Mouse (Mus musculus) limb, embryonic 13.5 days (tissue): Measurements from ENCODE around the gene March2. TPM values are rescaled to one million over a fixed set of nuclear protein-coding genes. Genes with fewer than 3 reads are reported as not detected.

Experiments used
- ATAC-seq: fragments of 200-750 bp; cut with Nextera tagmentation; 2 replicates; pipeline ENCODE4 v1.8.0; 2017; ENCODE audit warnings: low read depth, moderate number of reproducible peaks, moderate TSS enrichment; ENCODE audit not compliant: low FRiP score
- H3K27ac ChIP-seq: fragments of 300-500 bp; sonication (generic); 2 replicates; pipeline ENCODE4 v1.5.1; 2015; ENCODE audit warnings: inconsistent platforms, mild to moderate bottlenecking, moderate library complexity
- H3K27me3 ChIP-seq: fragments of 300-500 bp; sonication (generic); 2 replicates; pipeline ENCODE4 v1.6.1; 2015; ENCODE audit warnings: mild to moderate bottlenecking, inconsistent platforms
- H3K36me3 ChIP-seq: fragments of 300-500 bp; sonication (generic); 2 replicates; pipeline ENCODE4 v1.6.1; 2015; ENCODE audit warnings: inconsistent platforms, mild to moderate bottlenecking, moderate library complexity
- H3K4me1 ChIP-seq: fragments of 300-500 bp; sonication (generic); 2 replicates; pipeline ENCODE4 v1.6.1; 2015; ENCODE audit warnings: inconsistent platforms
- H3K4me2 ChIP-seq: fragments of 300-500 bp; sonication (generic); replicated peaks from 2 replicates; pipeline ENCODE4 v1.6.1; 2015; ENCODE audit warnings: inconsistent platforms, mild to moderate bottlenecking, moderate library complexity
- H3K4me3 ChIP-seq: fragments of 300-500 bp; sonication (generic); 2 replicates; pipeline ENCODE4 v1.5.1; 2015; ENCODE audit warnings: moderate library complexity, mild to moderate bottlenecking, inconsistent platforms
- H3K9ac ChIP-seq: fragments of 300-500 bp; sonication (generic); 2 replicates; pipeline ENCODE4 v1.6.1; 2015; ENCODE audit warnings: mild to moderate bottlenecking, inconsistent platforms
- H3K9me3 ChIP-seq: fragments of 300-500 bp; sonication (generic); 2 replicates; pipeline ENCODE4 v1.6.1; 2016; ENCODE audit warnings: inconsistent platforms
- WGBS: fragments of 180-500 bp; shearing (Covaris S2); methylation state at CpG from one replicate; pipeline ENCODE4 v1.1.7; 2015; 5-methylcytosine and 5-hydroxymethylcytosine counted together
- polyA plus RNA-seq: library from polyadenylated mRNA; unstranded; fragments of >200 nt; fragmentation: Nextera tagmentation; extraction: Ambion mirVana; gene quantifications from 2 replicates; pipeline ENCODE4 v1.2.1, GENCODE M21; 2015

Gene March2
- polyA plus RNA-seq, 1 experiment from 2014 or later = 49.3 TPM

DNA sequence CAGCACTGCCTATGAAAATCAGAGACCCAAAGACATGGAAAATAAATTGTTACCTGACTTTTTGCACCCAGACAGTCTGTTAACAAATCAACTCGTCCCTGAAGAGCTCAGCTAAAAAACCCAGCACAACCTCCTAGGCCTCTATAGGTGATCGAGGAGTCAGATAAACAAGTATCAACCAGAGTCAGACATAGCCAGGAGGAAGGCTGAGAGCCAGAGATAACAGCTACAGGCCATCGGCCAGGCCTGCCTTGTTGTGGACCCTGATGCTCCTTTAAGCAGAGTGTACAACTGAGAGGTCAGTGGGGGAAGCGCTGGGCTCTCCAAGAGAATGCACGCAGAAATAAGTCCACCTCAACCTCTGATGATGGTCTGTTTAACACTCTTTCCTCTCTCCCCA is 5.2 kb downstream of the March2 start:
- Histone ChIP-seq H3K27ac (no peak overlapping the region), H3K9me3 (no peaks in the 10 kb centered on the region), H3K36me3 (peaks cover 14% of the 10 kb centered on the region), H3K27me3 (no peaks in the 10 kb centered on the region), H3K4me2 (no peak overlapping the region), H3K4me1 (0 out of 2 replicates have a peak, but pooled peaks cover 4% of the 10 kb centered on the region), H3K9ac (no peak overlapping the region), H3K4me3 (no peak overlapping the region)
- 79% methylated on average over 5 of the region's 5 CpGs for WGBS
- no peak for ATAC-seq

- H3K27ac ChIP-seq = no peak overlapping the region
- no peak overlapping the region for H3K4me2 ChIP-seq
- ATAC-seq = no peak
- H3K27me3 ChIP-seq = no peaks in the 10 kb centered on the region
- no peaks in the 10 kb centered on the region for H3K4me1 ChIP-seq
- no peaks in the 10 kb centered on the region for H3K9me3 ChIP-seq
- no peak overlapping the region for H3K4me3 ChIP-seq
- WGBS = 59% methylated on average over 3 of the region's 3 CpGs
- H3K36me3 ChIP-seq = peaks cover 34% of the 10 kb centered on the region
- no peak overlapping the region for H3K9ac ChIP-seq
Measured at GRCm38 (mm10) chr17:33709834-33710233, 8.6 kb downstream of the March2 start.

DNA sequence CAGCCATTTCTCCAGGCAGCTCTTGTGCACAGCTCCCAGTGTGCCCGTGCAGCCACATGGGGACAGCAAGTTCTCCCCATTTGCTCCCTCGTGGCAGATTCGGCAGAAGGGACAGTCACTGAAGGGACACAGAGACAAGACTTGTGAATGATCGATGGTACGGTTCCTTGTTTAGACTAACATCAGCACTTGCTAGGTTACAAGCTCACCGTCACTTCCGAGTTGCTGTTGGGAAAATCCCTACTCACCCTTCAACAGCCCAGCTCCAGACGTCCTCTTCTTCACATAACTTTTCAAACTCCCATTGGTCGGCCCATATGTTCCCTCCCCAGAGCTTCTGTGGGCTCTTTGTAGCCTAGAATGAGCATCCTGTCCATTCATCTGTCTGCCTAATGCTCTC is 15.4 kb downstream of the March2 start:
- no peak overlapping the region for H3K27ac ChIP-seq
- H3K27me3 ChIP-seq = no peaks in the 10 kb centered on the region
- H3K4me3 ChIP-seq = no peak overlapping the region
- H3K9ac ChIP-seq = no peak overlapping the region
- H3K36me3 ChIP-seq = peaks cover 48% of the 10 kb centered on the region
- H3K4me2 ChIP-seq = no peak overlapping the region
- H3K4me1 ChIP-seq = no peaks in the 10 kb centered on the region
- 86% methylated on average over 9 of the region's 9 CpGs for WGBS
- ATAC-seq = no peak
- no peaks in the 10 kb centered on the region for H3K9me3 ChIP-seq

GRCm38 (mm10) chr17:33702178-33702577 is 16.3 kb downstream of the March2 start:
- Histone ChIP-seq H3K4me1 (no peaks in the 10 kb centered on the region), H3K27me3 (no peaks in the 10 kb centered on the region), H3K9me3 (no peaks in the 10 kb centered on the region), H3K27ac (no peak overlapping the region), H3K4me3 (no peak overlapping the region), H3K36me3 (peaks cover 50% of the 10 kb centered on the region), H3K4me2 (no peak overlapping the region), H3K9ac (no peak overlapping the region)
- WGBS = 84% methylated on average over 1 of the region's 1 CpGs
- no peak for ATAC-seq

GRCm38 (mm10) chr17:33695471-33695870 is 23.0 kb downstream of the March2 start:
- peaks cover 61% of the 10 kb centered on the region for H3K36me3 ChIP-seq
- no peak overlapping the region for H3K27ac ChIP-seq

DNA sequence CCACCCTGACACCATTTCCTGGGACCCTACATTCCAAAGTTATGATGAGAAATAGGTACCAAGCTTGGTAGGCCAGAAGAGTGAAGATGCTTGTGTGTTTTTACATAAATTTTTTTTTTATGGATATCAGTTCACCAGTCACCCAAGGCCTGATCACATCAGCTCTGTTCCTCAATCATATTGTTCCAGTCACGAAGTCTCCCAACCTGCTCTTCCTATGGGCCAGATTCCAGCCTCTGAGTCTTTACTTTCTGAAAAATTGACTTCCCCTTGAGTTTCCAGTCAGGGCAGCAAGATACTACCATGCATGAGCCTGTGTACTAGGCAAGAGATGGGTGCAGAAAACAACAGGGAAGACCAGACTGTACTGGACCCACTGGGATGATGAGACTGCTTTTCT is 31.7 kb downstream of the March2 start, which contains the start of gene Hnrnpm:
TSS of gene Hnrnpm (minus strand) at position 101 of the 400 bp plus-strand sequence.
- no peaks in the 10 kb centered on the region for H3K27me3 ChIP-seq
- H3K4me1 ChIP-seq = peaks cover 30% of the 10 kb centered on the region
- no peak for ATAC-seq
- 84% methylated on average over 1 of the region's 1 CpGs for WGBS
- H3K9ac ChIP-seq = peak within 1 kb of the TSS; percentile 99; the same call in 1 of the 2 replicates
- H3K4me3 ChIP-seq = peak within 1 kb of the TSS; percentile 92
- H3K9me3 ChIP-seq = no peaks in the 10 kb centered on the region
- peak within 1 kb of the TSS; percentile 44; the same call in 1 of the 2 replicates for H3K27ac ChIP-seq
- H3K36me3 ChIP-seq = peaks cover 19% of the 10 kb centered on the region
- H3K4me2 ChIP-seq = peak within 1 kb of the TSS; percentile 98

More at GRCm38 (mm10) chr17:33695471-33695870, 23.0 kb downstream of the March2 start:
- ATAC-seq = no peak
- H3K4me3 ChIP-seq = no peak overlapping the region
- H3K9ac ChIP-seq = no peak overlapping the region
- no peaks in the 10 kb centered on the region for H3K9me3 ChIP-seq
- WGBS = 74% methylated on average over 1 of the region's 1 CpGs
- H3K4me2 ChIP-seq = no peak overlapping the region
- no peaks in the 10 kb centered on the region for H3K4me1 ChIP-seq
- H3K27me3 ChIP-seq = no peaks in the 10 kb centered on the region

DNA sequence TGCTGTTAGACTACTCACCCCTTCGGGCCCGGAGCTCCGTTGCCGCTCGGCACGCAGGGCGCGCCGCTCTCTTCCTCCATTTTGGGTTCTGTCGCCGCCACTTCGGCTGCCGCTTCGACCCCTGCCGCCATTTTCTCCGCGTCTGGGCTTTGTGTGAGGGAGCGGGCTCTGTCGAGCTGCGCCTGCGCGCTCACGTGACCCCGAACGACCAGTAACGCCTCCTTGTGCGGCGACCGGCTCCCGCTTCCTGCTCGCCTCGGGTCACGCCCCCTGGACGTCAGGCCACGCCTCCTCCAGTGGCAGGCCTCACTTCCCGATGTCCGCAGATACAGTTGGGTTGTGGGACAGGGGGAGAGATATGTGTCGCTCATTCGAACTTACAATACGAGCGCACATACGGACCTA is 33.2 kb downstream of the March2 start:
- peak overlapping the region; percentile 92 for H3K4me3 ChIP-seq
- peak overlapping the region; percentile 99 for H3K9ac ChIP-seq
- peaks cover 42% of the 10 kb centered on the region for H3K4me1 ChIP-seq
- H3K4me2 ChIP-seq = peak overlapping the region; percentile 98
- no peaks in the 10 kb centered on the region for H3K27me3 ChIP-seq
- H3K36me3 ChIP-seq = peaks cover 11% of the 10 kb centered on the region; the same call in 1 of the 2 replicates
- WGBS = under 1% methylated on average over 42 of the region's 42 CpGs
- H3K27ac ChIP-seq = peak overlapping the region; percentile 95
- ATAC-seq = peak; percentile 97
- H3K9me3 ChIP-seq = no peaks in the 10 kb centered on the region

- no peaks in the 10 kb centered on the region for H3K9me3 ChIP-seq
- H3K9ac ChIP-seq = peak overlapping the region; percentile 99
- H3K4me1 ChIP-seq = peaks cover 44% of the 10 kb centered on the region
- H3K36me3 ChIP-seq = peaks cover 11% of the 10 kb centered on the region; the same call in 1 of the 2 replicates
- peak overlapping the region; percentile 92 for H3K4me3 ChIP-seq
- peak overlapping the region; percentile 95 for H3K27ac ChIP-seq
- under 1% methylated on average over 44 of the region's 44 CpGs for WGBS
- peak overlapping the region; percentile 98 for H3K4me2 ChIP-seq
- peak; percentile 73 for ATAC-seq
- H3K27me3 ChIP-seq = no peaks in the 10 kb centered on the region
Measured at GRCm38 (mm10) chr17:33684671-33685231, 33.7 kb downstream of the March2 start.

DNA sequence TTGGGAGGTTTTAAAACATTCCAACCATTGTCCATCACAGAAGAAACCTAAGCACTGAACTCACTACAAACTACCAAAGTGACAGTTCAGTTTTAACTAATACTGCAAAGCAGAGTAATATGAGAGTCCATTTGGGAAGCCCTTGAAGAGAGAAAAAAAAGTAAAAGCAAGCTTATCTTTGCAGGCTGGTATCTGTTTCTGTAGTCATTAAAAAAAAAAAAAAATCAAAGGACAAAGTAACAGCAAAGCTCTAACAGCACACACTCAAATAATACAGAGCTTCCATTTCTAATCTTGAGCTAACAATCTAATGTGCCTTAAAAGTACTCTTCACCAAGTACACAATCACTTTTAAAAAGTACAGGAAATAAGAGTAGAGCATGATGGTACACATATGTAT is 36.7 kb downstream of the March2 start:
- Histone ChIP-seq H3K27me3 (no peaks in the 10 kb centered on the region), H3K4me1 (peaks cover 49% of the 10 kb centered on the region), H3K36me3 (peaks cover 25% of the 10 kb centered on the region), H3K9me3 (no peaks in the 10 kb centered on the region), H3K9ac (0 out of 2 replicates have a peak overlapping the region, but pooled peaks have one; percentile 31), H3K4me2 (peak overlapping the region; percentile 98), H3K4me3 (no peak overlapping the region), H3K27ac (no peak overlapping the region)
- ATAC-seq = no peak

- Histone ChIP-seq H3K27ac (no peak overlapping the region), H3K27me3 (no peaks in the 10 kb centered on the region), H3K4me3 (no peak overlapping the region), H3K4me1 (peaks cover 51% of the 10 kb centered on the region), H3K4me2 (no peak overlapping the region), H3K9me3 (no peaks in the 10 kb centered on the region), H3K9ac (no peak overlapping the region), H3K36me3 (peaks cover 36% of the 10 kb centered on the region)
- no peak for ATAC-seq
Measured at GRCm38 (mm10) chr17:33678771-33679170, 39.7 kb downstream of the March2 start.

- H3K27me3 ChIP-seq = no peaks in the 10 kb centered on the region
- no peaks in the 10 kb centered on the region for H3K9me3 ChIP-seq
- H3K9ac ChIP-seq = no peak overlapping the region
- no peak overlapping the region for H3K27ac ChIP-seq
- 83% methylated on average over 2 of the region's 2 CpGs for WGBS
- no peak overlapping the region for H3K4me2 ChIP-seq
- H3K36me3 ChIP-seq = peaks cover 36% of the 10 kb centered on the region
- peaks cover 26% of the 10 kb centered on the region for H3K4me1 ChIP-seq
- no peak overlapping the region for H3K4me3 ChIP-seq
- no peak for ATAC-seq
Measured at GRCm38 (mm10) chr17:33676086-33676485, 42.4 kb downstream of the March2 start.

- H3K4me1 ChIP-seq = peaks cover 20% of the 10 kb centered on the region
- H3K36me3 ChIP-seq = peaks cover 36% of the 10 kb centered on the region
- H3K4me3 ChIP-seq = no peak overlapping the region
- H3K4me2 ChIP-seq = no peak overlapping the region
- no peaks in the 10 kb centered on the region for H3K27me3 ChIP-seq
- H3K9ac ChIP-seq = no peak overlapping the region
- no peaks in the 10 kb centered on the region for H3K9me3 ChIP-seq
- H3K27ac ChIP-seq = no peak overlapping the region
- no peak for ATAC-seq
Measured at GRCm38 (mm10) chr17:33675452-33675851, 43.0 kb downstream of the March2 start.

DNA sequence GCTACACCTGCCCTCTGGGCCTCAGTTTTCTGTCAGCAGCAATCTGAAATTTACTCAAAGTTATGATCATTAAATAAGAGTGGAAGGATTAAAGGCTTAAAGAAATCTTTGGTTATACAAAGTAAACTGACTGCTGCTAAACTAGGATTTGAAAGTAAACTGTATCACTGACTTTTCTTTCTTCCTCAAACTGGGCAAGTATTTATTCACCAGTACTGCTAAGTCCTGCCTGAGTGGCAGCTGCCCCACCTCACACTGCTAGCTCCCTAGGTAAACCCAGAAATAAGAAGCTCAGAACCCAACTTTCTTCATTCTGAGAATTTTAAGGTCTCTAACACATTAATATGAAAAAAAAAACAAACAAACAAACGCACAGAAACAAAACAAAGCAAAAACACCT is 44.6 kb downstream of the March2 start:
- no peaks in the 10 kb centered on the region for H3K9me3 ChIP-seq
- H3K36me3 ChIP-seq = peaks cover 40% of the 10 kb centered on the region
- no peaks in the 10 kb centered on the region for H3K27me3 ChIP-seq
- H3K27ac ChIP-seq = no peak overlapping the region
- H3K4me2 ChIP-seq = no peak overlapping the region
- no peak overlapping the region for H3K4me3 ChIP-seq
- peaks cover 15% of the 10 kb centered on the region for H3K4me1 ChIP-seq
- 76% methylated on average over 1 of the region's 1 CpGs for WGBS
- H3K9ac ChIP-seq = no peak overlapping the region
- ATAC-seq = no peak
